Mouse (Mus musculus) frontal cortex, postnatal 14 days (tissue): ENCODE results near the gene Dcbld1.
"Not testable (repeated sequence)": the region's sequence is repeated elsewhere in the genome, so short reads cannot be mapped to it uniquely, and the experiment has no call there.

Experiments used
- DNase-seq, 2 experiments: peaks; one replicate each; pipeline ENCODE4 v3.0.0; 2022; ENCODE audit warnings: low spot score in 2 of 2

The Dcbld1 gene

GRCm38 (mm10) chr10:52260209-52260608 lies 26.8 kb downstream of the Dcbld1 start:
- DNase-seq, result no peak

- no peak for DNase-seq
Observed at GRCm38 (mm10) chr10:52264162-52264561, 30.7 kb downstream of the Dcbld1 start.

GRCm38 (mm10) chr10:52268879-52269278 lies 35.5 kb downstream of the Dcbld1 start:
- DNase-seq, result no peak

- no peak for DNase-seq
Observed at GRCm38 (mm10) chr10:52271385-52271784, 38.0 kb downstream of the Dcbld1 start.

- DNase-seq, result no peak
Observed at GRCm38 (mm10) chr10:52273012-52273411, 39.6 kb downstream of the Dcbld1 start.

GRCm38 (mm10) chr10:52274001-52274909 lies 40.8 kb downstream of the Dcbld1 start:
- DNase-seq, result peak in 1 of 2 experiments; percentile 10

GRCm38 (mm10) chr10:52274910-52275604 lies 41.6 kb downstream of the Dcbld1 start:
- DNase-seq, result peak in 1 of 2 experiments; percentile 10

- DNase-seq, result no peak
Observed at GRCm38 (mm10) chr10:52276579-52276978, 43.2 kb downstream of the Dcbld1 start.

GRCm38 (mm10) chr10:52277564-52277963 lies 44.1 kb downstream of the Dcbld1 start:
- DNase-seq, result not testable (repeated sequence)

GRCm38 (mm10) chr10:52278011-52278434 lies 44.6 kb downstream of the Dcbld1 start:
- no peak for DNase-seq

GRCm38 (mm10) chr10:52278866-52279265 lies 45.4 kb downstream of the Dcbld1 start:
- DNase-seq, result no peak

- DNase-seq, result no peak
Observed at GRCm38 (mm10) chr10:52279876-52280275, 46.5 kb downstream of the Dcbld1 start.

GRCm38 (mm10) chr10:52280623-52281022 lies 47.2 kb downstream of the Dcbld1 start:
- DNase-seq, result no peak

GRCm38 (mm10) chr10:52281337-52281736 lies 47.9 kb downstream of the Dcbld1 start:
- DNase-seq, result no peak

- no peak for DNase-seq
Observed at GRCm38 (mm10) chr10:52284578-52284977, 51.2 kb downstream of the Dcbld1 start.

GRCm38 (mm10) chr10:52287852-52288533 lies 54.6 kb downstream of the Dcbld1 start:
- DNase-seq, result no peak

GRCm38 (mm10) chr10:52289261-52289660 lies 55.8 kb downstream of the Dcbld1 start:
- DNase-seq, result no peak

- not testable (repeated sequence) for DNase-seq
Observed at GRCm38 (mm10) chr10:52292391-52292790, 59.0 kb downstream of the Dcbld1 start.

- DNase-seq, result no peak
Observed at GRCm38 (mm10) chr10:52293921-52294577, 60.6 kb downstream of the Dcbld1 start.

- DNase-seq, result no peak
Observed at GRCm38 (mm10) chr10:52295934-52296333, 62.5 kb downstream of the Dcbld1 start.

GRCm38 (mm10) chr10:52298568-52298967 lies 65.1 kb downstream of the Dcbld1 start:
- not testable (repeated sequence) for DNase-seq

- no peak for DNase-seq
Observed at GRCm38 (mm10) chr10:52301766-52302165, 68.3 kb downstream of the Dcbld1 start.
